Mouse (Mus musculus): Measurements from ENCODE around the gene Kcnn4. TPM values are rescaled to one million over a fixed set of nuclear protein-coding genes. Genes with fewer than 3 reads are reported as not detected.

The Kcnn4 gene
- 39.3 and 74.6 TPM in 2 replicates for polyA plus RNA-seq (2012; rRNA removed)

DNA sequence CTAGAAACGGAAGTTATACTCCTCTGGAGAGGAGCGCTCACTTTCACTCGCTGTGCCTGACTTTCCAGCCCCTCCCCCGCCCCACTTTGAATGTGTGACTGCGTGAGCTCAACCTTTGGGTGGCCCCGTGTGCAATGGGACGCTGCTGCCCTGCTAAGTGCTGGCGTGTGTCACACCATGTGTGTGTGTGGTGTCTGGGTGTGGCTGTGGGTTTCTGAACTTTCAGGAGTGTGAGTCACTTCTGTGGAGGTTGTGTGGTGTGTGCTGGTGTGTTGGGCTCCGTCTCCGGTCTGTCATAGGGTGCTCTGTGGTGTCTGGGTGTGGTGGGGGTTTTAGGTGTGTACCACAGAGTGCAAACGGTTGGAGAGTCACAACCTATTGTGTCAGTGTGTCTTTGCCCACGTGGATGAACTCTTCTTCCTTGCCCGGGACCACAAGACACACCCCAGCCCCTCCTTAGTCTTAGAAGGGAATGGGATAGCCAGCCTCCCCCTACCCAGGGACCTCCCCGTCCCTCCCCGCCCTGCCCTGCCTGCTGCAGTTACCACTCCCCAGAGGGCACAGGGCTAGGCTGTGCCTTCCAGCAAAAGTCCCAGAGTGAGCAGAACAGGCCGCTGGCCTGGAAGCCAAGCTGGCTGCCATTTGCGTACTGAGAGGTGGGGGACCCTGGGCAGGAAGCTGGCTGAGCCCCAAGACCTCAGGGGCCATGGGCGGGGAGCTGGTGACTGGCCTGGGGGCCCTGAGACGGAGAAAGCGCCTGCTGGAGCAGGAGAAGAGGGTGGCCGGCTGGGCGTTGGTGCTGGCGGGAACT is at the start of gene Kcnn4:
Gene Kcnn4, plus strand, starts transcription at position 533 of the 811 bp plus-strand sequence.

DNA sequence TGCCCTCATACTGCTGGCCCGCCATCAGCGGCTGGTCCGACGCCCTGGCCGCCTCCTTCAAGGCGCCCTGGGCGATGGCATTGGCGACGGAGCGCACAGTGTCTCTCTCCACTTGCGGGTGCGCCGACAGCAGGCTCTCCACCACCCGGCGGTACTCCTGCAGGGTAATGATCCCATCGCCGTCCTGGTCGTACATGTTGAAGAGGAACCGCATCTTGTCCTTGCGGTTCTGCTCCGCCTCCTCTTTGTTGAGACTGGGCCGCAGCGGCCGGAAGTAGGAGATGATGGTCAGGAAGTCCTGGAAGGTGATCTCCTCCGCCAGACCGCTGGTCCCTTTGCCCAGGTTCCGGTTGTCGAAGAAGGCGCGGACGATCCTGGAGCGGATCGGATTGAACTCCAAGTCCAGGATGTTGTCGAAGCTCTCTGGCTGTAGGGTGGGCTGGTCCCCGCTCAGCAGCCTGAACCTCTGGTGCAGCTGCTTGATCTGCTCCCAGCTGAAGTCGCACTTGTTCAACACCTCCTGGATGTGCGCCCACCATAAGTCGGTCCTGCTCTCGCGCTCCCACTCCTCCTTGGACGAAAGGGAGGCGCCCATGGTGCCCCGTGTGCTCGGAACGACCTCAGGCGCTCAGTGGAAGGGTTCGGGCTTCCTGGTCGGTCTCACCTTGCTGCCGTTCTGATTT is 36.6 kb upstream of the Kcnn4 start, which contains the start of gene Tescl:
Gene Tescl, minus strand, starts transcription at position 633 of the 683 bp plus-strand sequence.

GRCm38 (mm10) chr7:24348896-24349295 is 21.2 kb upstream of the Kcnn4 start, which contains the start of gene Lypd5:
Lypd5 (plus strand) TSS chr7:24349196.

GRCm38 (mm10) chr7:24399256-24400081 is 29.4 kb downstream of the Kcnn4 start, which contains the start of gene Smg9:
Smg9 (plus strand) TSS chr7:24399619.

Other genes with a start within 250 kb of the Kcnn4 start
- 2.1 and 3.2 TPM in 2 replicates for gene Zfp235, start 236.1 kb upstream of the Kcnn4 start, polyA plus RNA-seq (2012; rRNA removed)
- gene Zfp114, start 195.2 kb upstream of the Kcnn4 start, polyA plus RNA-seq (2012; rRNA removed) = 0.02 and 0.12 TPM in 2 replicates
- gene Zfp111, start 158.8 kb upstream of the Kcnn4 start, polyA plus RNA-seq (2012; rRNA removed) = 0.35 and 0.53 TPM in 2 replicates
- 0.17 and 0.40 TPM in 2 replicates for gene Zfp109, start 132.7 kb upstream of the Kcnn4 start, polyA plus RNA-seq (2012; rRNA removed)
- gene Zfp108, start 115.5 kb upstream of the Kcnn4 start, polyA plus RNA-seq (2012; rRNA removed) = 0.16 and 0.24 TPM in 2 replicates
- gene Zfp93, start 99.8 kb upstream of the Kcnn4 start, polyA plus RNA-seq (2012; rRNA removed) = 0.47 and 0.73 TPM in 2 replicates
- 0.96 and 1.8 TPM in 2 replicates for gene Zfp61, start 69.0 kb upstream of the Kcnn4 start, polyA plus RNA-seq (2012; rRNA removed)
- 2.3 and 2.8 TPM in 2 replicates for gene Zfp94, start 53.6 kb upstream of the Kcnn4 start, polyA plus RNA-seq (2012; rRNA removed)
- 0.26 and 0.63 TPM in 2 replicates for gene Tescl, start 36.3 kb upstream of the Kcnn4 start, polyA plus RNA-seq (2012; rRNA removed)
- gene Lypd5, start 21.1 kb upstream of the Kcnn4 start, polyA plus RNA-seq (2012; rRNA removed) = 43.9 and 102 TPM in 2 replicates
- 32.6 and 35.9 TPM in 2 replicates for gene Smg9, start 29.4 kb downstream of the Kcnn4 start, polyA plus RNA-seq (2012; rRNA removed)
- gene Irgc1, start 82.0 kb downstream of the Kcnn4 start, polyA plus RNA-seq (2012; rRNA removed) = 0.03 and 0.04 TPM in 2 replicates
- gene Plaur, start 92.2 kb downstream of the Kcnn4 start, polyA plus RNA-seq (2012; rRNA removed) = 16.9 and 29.3 TPM in 2 replicates
- gene Cadm4, start 111.8 kb downstream of the Kcnn4 start, polyA plus RNA-seq (2012; rRNA removed) = 8.2 and 13.7 TPM in 2 replicates
- gene Zfp428, start 136.7 kb downstream of the Kcnn4 start, polyA plus RNA-seq (2012; rRNA removed) = 14.6 and 33.0 TPM in 2 replicates
- gene AC161166.1, start 142.2 kb downstream of the Kcnn4 start, polyA plus RNA-seq (2012; rRNA removed) = not detected in 2 replicates
- 8.1 and 9.0 TPM in 2 replicates for gene Irgq, start 160.4 kb downstream of the Kcnn4 start, polyA plus RNA-seq (2012; rRNA removed)
- 37.2 and 46.2 TPM in 2 replicates for gene Pinlyp, start 175.9 kb downstream of the Kcnn4 start, polyA plus RNA-seq (2012; rRNA removed)
- gene Xrcc1, start 176.0 kb downstream of the Kcnn4 start, polyA plus RNA-seq (2012; rRNA removed) = 16.4 and 20.3 TPM in 2 replicates
- 167 and 181 TPM in 2 replicates for gene Ethe1, start 217.3 kb downstream of the Kcnn4 start, polyA plus RNA-seq (2012; rRNA removed)
- 1.9 and 3.4 TPM in 2 replicates for gene Zfp575, start 217.4 kb downstream of the Kcnn4 start, polyA plus RNA-seq (2012; rRNA removed)
- gene Phldb3, start 240.5 kb downstream of the Kcnn4 start, polyA plus RNA-seq (2012; rRNA removed) = 5.6 and 8.8 TPM in 2 replicates

All from stomach, adult 2 months (tissue).